Mouse (Mus musculus) left cerebral cortex, postnatal 10 days (tissue): ENCODE results near the gene Pawr. TPM values are rescaled to one million over a fixed set of nuclear protein-coding genes. Genes with fewer than 3 reads are reported as not detected.

ENCODE experiments used
- DNase-seq, 2 experiments: peaks; one replicate each; pipeline ENCODE4 v3.0.0; 2021 to 2022; ENCODE audit warnings: low spot score in 2 of 2, mixed read lengths in 1 of 2; ENCODE audit errors: extremely low spot score in 1 of 2
- intact Hi-C: fragments of 180-260 bp; cut with DNase I; formaldehyde crosslinking; loops from one replicate; pipeline ENCODE4 v1.15.1; 2025
- total RNA-seq, 2 experiments: library from RNA; stranded (reverse); gene quantifications; 2 replicates each; pipeline ENCODE4 v1.2.3; 2021

Pawr gene
- total RNA-seq, 2 experiments from 2014 or later = 1.8 to 2.5 TPM

- DNase-seq = no peak
- intact Hi-C loops = no loop called here
Measured at GRCm38 (mm10) chr10:108307772-108308171, 24.1 kb upstream of the Pawr start.

DNA sequence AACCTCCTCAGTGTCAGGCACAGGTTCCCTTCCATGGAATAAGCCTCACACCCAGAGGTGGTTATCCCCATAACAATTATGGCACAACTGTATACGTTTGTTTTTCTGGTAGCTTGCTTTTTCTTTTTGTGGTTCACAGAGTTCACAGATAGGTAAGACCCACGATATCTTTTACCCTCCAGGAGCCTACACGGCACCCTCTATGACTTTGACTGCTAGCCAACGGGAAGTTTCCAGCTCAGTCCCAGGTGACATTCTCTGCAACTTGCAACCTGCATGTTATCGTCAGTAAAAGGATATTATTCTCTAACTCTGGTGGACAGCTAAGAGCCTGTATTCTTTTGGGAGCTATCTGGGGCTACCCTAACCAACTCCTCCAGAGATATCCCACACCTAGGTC, 21.7 kb upstream of the Pawr start:
- DNase-seq = no peak
- intact Hi-C loops = no loop called here

- DNase-seq = no peak
- intact Hi-C loops = no loop called here
Measured at GRCm38 (mm10) chr10:108311396-108311795, 20.5 kb upstream of the Pawr start.

GRCm38 (mm10) chr10:108313845-108314244, 18.1 kb upstream of the Pawr start:
- intact Hi-C loops = no loop called here
- no peak for DNase-seq

DNA sequence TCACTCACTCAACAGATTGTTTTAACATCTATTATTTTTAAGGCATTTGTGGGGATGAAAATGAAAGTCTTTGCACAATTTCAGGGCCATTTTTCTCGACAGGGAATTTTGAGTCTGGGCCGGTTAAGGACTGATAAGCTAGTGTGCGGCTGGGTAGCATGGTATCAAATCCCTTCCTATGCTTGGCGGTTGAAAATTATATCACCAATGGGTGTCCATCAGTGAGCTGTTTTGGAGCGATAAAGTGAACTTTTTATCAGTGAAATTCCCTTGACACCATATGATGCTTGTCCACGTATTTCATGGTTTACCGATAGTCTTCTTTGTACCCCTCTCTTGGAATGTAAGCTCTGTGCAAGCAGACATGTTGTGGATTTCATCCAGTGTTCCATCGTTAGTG, 17.5 kb upstream of the Pawr start:
- intact Hi-C loops = no loop called here
- DNase-seq = no peak

- no peak for DNase-seq
- intact Hi-C loops = no loop called here
Measured at GRCm38 (mm10) chr10:108315236-108315635, 16.7 kb upstream of the Pawr start.

DNA sequence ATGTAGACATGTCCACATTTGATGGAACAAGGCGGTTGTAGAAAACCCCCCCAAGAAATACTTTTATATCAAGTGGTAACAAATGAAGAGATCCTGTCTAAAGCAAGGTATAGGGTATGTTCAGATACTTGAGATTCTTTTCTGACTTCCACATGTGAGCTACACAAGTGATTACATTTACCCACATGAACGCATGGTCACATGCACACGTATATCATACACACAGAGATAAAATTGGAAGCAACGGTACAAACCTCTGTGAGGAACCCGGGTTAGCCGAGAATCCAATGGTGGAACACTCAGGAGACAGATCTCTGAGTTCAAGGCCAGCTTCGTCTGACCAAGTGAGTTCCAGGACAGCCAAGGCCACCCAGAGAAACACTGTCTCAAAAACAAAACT, 3.6 kb upstream of the Pawr start:
- intact Hi-C loops = no loop called here
- no peak for DNase-seq

DNA sequence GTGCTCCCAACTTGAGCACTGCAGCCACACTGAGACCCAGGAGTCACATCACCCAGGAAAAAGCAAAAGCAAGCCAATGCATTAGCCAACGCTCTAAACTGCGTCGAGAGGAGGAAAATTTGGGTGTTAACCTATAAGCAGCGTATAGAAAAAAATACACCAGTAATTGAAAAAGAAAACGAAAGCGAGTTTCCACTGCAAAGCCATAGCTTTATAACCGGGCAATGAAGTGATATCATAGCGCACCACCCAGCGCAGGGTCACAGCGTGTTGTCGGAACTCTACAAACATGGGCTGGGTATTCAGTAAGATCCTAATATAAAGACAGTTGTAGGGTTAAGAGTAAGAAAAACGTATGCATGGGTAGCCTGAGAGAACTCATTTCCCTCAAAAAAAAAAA, 2.9 kb upstream of the Pawr start:
- no peak for DNase-seq
- intact Hi-C loops = no loop called here

DNA sequence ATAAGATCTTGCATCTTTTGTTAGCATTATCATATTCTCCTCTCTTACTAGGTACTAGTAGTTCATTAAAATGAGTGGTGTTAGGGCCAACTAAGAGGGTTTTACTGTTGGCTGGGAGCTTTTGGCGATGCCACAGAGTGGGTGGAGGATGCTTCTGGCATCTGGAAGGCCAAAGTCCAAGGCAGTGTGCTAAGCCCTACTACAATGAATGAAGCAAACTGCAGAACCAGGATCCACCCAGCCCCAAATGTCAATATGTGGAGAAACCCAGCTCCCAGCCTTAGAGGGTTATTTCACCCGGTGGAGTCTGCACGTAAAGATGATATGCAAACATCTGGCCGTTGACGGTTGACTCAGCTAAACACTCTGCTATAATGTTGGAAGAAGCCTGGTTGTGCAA, 2.1 kb upstream of the Pawr start:
- intact Hi-C loops = no loop called here
- DNase-seq = no peak

- intact Hi-C loops = no loop called here
- no peak for DNase-seq
Measured at GRCm38 (mm10) chr10:108330964-108331363, 957 bp upstream of the Pawr start.

- intact Hi-C loops = no loop called here
- DNase-seq = peak; percentile 5 to 76
Measured at GRCm38 (mm10) chr10:108332571-108333541, 935 bp downstream of the Pawr start.

GRCm38 (mm10) chr10:108333642-108334041, 1.7 kb downstream of the Pawr start:
- intact Hi-C loops = no loop called here
- no peak for DNase-seq

GRCm38 (mm10) chr10:108334096-108334495, 2.2 kb downstream of the Pawr start:
- no peak for DNase-seq
- intact Hi-C loops = no loop called here

- no peak for DNase-seq
- intact Hi-C loops = no loop called here
Measured at GRCm38 (mm10) chr10:108335736-108336292, 3.9 kb downstream of the Pawr start.

DNA sequence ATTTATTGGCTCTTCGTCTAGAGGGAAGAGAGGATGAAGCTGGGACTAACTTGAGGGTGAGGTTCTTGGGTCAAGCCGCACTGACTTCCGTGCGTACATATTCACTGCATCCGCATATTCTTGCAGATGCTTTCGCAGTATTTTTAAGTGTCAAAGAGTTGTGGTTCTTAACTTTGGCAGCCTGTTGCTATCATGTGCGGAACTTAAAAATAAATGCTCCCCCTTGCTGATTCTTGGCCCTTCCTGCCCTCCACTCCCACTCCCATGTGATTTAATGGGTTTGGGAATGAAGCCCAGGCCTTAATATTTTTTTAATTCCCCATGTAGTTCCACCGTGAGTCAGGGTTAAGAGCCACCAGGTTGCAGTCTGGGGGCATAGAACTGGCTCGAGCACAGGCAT, 4.7 kb downstream of the Pawr start:
- DNase-seq = no peak
- intact Hi-C loops = no loop called here

DNA sequence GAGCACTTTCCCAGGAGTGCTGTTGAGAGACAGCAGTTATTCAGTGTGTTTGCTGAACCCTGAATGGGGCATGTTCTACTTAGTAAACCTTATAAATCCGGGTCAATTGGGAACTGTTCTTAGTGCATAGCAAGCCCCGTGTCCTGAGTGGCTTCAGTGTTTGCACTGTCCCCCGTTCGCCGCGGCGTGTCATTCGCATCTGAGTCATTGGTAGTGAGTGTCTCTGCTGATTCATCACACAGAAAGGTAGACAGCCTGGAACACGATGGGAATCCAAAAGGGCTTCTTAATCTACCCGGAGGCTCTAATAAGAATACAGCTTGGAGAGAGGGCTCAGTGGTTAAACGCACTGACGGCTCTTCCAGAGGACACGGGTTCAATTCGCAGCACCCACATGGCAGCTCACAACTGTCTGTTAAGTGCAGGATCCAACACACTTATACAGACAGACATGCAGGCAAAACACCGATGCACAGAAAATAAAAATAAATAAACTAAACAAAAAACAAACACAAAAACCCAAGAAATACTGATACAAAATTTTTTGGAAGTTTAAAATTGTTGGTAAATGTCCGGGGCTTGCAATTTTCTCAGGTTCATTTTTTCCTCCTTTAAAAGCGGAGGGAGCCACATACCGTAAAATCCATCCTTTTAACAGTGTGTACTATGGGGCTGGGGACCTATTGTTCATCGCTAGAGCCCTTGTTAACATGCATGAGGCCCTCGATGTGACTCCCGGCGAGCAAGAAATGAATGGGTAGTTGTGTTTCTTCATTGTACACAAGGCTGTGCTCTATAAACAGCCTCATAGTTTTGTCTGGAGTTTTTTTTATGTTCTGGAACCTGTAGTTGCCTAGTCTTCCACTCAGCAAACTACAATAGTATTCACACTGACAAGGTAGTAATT, 6.4 kb downstream of the Pawr start:
- intact Hi-C loops = no loop called here
- no peak for DNase-seq

DNA sequence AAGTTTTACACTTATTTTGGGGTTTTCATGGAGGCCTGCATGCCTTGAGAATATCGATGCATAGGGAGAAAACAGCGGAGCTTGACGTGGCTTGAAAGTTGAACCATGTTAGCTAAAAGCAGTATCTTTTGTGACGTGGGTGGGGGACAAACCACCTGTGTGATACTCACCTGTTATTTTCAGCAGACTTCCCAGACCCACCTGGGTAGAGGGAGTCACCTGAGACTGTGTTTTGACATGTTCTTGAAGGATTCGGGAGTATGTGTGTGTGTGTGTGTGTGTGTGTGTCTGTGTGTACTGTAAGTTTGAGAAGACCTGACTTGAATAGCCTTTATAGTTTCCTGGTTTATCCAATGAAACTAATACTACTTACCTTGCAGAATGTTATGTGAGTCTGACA, 7.2 kb downstream of the Pawr start:
- no peak for DNase-seq
- intact Hi-C loops = no loop called here

DNA sequence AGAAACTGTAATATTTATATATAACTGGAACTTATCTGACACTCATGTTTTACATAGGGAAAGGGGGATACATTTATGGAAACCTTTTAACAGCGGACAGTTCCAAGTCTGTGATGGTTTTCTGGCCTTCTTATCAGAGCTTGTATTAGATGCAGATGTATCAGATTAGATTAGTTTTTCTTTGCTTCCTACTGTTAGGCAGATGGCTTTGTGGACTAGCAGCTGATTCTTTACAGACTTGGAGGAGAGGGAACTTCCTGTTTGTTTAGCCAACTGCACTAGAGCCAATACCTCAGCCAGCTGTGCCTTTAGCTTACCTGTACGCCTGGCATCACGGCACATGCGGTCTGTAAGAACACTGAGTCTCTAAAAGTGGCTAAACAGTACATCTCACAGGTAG, 8.0 kb downstream of the Pawr start:
- intact Hi-C loops = no loop called here

GRCm38 (mm10) chr10:108343734-108344133, 11.8 kb downstream of the Pawr start:
- no peak for DNase-seq
- intact Hi-C loops = no loop called here

More for the DNA sequence above, 8.0 kb downstream of the Pawr start:
- DNase-seq = no peak
